Mouse (Mus musculus) T-helper 2 cell (primary cell): ENCODE data around the gene Limd2.
"Not testable (repeated sequence)": the region's sequence is repeated elsewhere in the genome, so short reads cannot be mapped to it uniquely, and the experiment has no call there.

ENCODE experiments used
- in situ Hi-C: fragments of 300-600 bp; cut with MboI, MseI; formaldehyde crosslinking; loops from one replicate; pipeline ENCODE4 v1.15.1; 2025; ENCODE audit warnings: high pct_unique_total_duplicates

Gene Limd2

GRCm38 (mm10) chr11:106160841-106161721 lies at the start of gene Limd2, which contains the start of gene Gm10840:
Limd2 (minus strand) TSS chr11:106160860.
Gm10840 (plus strand) TSS chr11:106160850.
- in situ Hi-C loops = no loop called here

GRCm38 (mm10) chr11:106202123-106202465 lies 41.4 kb upstream of the Limd2 start, which contains the start of gene Strada:
Strada (minus strand) TSS chr11:106202168.
- in situ Hi-C loops = no loop called here

DNA sequence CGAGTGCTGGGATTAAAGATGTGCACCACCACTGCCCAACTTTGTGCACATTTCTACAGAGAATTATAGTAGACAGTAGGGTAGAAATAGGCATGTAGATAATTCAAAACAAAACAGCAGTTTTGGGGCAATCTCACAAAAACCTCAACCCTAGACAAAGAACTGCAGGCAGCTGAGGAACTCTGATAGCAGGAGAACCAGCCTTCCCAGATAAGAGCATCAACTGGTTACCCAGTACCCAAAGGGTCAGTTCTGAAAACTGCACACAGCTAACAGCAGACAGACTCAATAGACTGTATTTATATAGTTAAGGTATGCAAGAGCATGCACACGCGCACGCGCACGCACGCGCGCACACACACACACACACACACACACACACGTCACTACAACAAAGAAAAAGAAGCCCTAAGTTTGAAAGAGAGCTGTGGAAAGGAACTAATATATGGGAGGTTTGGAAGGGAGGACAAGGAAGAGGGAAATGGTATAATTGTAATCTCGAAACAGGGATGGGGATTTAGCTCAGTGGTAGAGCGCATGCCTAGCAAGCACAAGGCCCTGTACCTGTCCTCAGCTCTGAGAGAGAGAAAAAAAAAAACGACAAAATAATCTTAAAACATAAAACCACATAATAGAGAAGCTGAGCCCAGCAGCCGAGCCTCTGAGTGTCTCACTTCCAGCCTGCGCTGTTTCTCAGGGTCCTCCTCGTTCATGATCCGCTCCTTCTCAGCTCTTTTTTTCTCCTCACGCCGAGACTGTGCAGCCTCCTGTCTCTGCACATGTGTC lies 40.9 kb upstream of the Limd2 start:
- in situ Hi-C loops = no loop called here

DNA sequence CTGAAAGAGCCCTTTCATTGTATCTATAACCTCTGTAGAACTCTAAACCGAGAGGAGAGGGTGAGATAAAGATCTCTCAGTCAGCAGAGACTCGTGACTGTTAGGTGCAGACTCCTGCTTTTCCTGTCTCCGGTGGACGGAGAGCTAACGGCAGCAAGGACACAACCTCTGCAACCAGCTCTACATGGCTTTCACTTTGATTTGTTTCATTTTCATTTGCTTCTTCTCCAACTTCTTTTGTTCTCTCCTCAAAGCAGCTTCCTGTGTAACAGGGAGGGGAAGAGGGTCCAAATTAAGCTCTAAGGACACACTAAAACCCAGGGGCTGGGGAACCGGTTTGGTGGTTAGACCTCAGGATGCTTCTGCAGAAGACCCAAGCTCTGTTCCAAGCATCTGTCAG lies 40.1 kb upstream of the Limd2 start:
- in situ Hi-C loops = no loop called here

- in situ Hi-C loops = not testable (repeated sequence)
Measured at GRCm38 (mm10) chr11:106199997-106200396, 39.3 kb upstream of the Limd2 start.

DNA sequence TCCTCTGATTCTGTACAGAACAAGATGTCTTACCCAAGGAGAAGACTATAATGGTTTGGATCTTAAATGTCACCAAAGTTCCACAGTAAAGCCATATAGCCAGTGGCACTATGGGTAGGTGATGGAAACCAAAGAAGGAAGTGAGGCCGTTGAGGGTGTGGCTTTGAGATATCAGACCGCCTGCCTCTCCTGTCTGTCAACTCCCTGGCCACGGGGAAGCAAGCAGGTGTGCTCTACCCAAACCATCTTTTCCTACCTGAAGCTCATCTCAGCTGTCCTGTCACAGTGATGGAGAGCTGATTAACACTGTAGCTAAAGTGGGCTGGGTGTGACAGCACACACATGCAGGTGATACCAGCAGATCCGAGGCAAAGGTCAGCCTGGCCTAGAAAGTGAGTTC lies 37.6 kb upstream of the Limd2 start:
- in situ Hi-C loops = no loop called here

GRCm38 (mm10) chr11:106195341-106195740 lies 34.7 kb upstream of the Limd2 start:
- in situ Hi-C loops = no loop called here

- in situ Hi-C loops = no loop called here
Measured at GRCm38 (mm10) chr11:106194891-106195290, 34.2 kb upstream of the Limd2 start.

DNA sequence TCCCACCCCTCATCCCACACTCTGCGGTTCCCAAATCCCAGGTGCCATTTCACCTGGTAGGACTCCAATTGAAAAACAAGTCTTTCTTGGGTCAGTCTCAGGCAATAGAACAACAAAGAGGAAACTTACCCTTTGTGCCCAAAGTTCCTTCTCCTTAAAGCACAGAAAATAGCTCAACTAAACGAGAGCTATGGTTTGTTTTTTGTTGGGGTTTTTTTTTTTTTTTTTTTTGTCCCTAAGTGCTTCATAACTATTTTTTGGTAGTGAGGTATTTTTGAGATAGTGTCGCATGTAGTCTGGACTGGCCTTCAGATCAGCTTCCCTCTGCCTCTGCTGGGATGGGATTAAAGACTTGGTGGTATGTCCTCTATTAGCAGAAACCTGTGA lies 33.5 kb upstream of the Limd2 start:
- in situ Hi-C loops = no loop called here

- in situ Hi-C loops = no loop called here
Measured at GRCm38 (mm10) chr11:106193371-106194154, 32.9 kb upstream of the Limd2 start.

DNA sequence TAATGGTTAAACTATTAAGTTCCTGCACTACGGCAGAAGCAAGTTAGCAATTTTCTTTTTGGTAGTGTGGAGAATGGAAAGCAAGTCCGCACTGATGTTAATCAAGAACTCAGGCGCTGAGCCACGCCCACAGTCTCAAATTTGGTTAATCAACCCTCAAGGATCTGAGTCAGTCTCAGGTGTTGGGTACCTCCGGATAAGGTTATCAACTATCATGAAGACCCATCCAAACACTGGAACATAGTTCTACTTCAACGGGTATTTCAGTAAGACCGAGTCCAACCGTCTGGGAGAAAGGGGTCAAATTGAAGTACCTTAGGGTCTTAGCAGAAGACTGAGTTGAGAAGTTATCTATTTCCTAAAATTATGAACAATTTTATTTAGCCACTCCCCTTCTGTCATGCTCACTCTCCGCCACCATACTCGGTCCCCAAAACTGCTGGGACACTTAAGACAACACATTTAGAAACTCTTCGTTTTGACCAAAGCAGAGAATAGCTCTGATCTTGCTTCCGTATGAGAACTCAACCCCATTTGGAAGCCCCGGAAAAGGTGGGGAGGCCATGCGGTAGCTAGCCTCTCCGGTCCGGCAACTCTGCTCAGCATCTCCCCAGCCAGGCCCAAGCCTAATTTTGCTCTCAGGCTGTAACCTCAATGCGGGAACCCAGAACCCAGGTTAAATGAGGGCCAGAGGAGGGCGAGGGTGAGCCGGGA lies 32.2 kb upstream of the Limd2 start:
- in situ Hi-C loops = no loop called here

GRCm38 (mm10) chr11:106192241-106192640 lies 31.6 kb upstream of the Limd2 start:
- in situ Hi-C loops = no loop called here

DNA sequence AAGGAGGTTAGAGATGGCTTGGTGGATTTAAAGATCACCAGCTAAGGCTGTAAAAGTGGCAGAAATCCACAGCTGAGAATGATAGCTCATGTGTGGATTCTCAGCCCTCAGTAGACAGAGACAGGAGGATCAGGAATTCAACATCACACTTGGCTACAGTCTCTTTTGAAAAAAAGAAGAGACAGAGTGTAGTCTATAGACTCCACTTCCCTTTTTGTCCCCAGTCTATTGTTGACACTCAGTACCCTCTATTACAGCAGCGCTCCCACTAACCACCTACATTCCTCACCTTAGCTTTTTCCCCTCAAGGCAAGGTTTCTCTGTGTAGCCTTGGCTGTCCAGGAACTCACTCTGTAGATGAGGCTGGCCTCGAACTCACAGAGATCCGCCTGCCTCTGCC lies 31.1 kb upstream of the Limd2 start:
- in situ Hi-C loops = no loop called here

DNA sequence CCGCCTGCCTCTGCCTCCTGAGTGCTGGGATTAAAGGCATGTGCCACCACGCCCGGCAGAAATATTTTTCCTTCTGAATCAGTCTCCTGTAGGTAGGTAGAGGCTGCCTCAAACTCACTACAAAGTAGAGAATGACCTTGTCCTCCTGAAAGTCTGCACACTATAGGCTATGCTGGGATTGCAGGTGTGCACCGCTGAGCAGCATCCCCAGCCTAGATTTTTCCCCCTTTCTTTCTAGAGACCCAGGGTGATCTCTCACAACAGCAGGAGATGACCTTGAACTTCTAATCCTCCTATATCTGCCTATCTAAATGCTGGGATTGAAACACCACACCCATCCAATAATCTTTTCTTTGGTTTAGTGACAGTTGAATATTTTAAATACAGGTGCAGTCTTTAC lies 26.7 kb upstream of the Limd2 start:
- in situ Hi-C loops = no loop called here

DNA sequence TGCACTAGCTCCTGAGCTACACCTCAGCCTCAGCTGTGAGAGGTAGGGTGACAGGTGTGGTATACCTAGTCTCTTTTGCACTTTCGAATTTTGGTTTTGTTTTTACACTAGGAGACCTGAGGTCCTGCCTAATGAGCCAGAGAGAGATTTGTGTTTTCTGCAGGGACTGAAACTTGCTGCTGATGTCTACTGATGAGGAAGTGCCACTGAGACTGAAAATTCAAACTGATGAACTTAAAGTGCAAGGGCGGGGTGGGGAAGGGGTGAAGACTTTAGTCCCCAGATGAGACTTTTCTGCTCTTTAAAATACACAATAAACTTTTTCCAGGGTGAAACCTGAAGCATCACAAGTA lies 19.8 kb upstream of the Limd2 start:
- in situ Hi-C loops = no loop called here

DNA sequence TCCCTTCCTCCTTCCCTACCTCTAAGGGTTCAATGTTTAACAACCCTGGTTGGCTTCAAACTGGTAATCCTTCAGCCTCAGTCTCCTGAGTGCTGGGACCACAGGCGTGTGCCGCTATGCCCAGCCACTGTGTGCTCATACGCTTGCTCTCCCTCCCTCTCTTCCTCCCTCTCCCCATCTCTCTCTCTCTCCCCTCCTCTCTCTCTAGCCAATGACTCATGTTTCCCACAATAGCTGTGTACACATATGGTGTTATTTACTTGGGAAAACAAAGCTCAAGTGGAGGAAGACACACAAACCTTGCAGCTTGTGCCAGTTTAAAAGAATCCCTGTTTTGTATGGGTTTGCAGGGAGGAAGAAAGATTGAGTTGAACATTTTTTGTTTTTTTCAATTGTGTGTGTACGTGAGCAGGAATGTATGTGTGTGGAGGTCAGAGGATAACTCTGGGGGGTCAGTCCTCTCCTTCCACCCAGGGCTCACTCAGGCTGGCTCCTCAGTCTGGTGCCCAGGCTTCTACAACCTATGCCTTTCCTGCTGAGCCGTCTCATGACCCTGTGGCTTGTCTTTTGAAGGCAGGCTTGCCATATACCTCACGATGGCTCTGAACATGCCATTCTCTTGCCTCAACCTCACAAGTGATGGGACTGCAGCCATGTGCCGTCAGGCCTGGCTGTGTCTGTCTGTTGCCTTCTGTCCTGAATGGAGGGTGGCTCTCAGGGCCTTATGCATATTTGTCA lies 19.2 kb upstream of the Limd2 start:
- in situ Hi-C loops = no loop called here

DNA sequence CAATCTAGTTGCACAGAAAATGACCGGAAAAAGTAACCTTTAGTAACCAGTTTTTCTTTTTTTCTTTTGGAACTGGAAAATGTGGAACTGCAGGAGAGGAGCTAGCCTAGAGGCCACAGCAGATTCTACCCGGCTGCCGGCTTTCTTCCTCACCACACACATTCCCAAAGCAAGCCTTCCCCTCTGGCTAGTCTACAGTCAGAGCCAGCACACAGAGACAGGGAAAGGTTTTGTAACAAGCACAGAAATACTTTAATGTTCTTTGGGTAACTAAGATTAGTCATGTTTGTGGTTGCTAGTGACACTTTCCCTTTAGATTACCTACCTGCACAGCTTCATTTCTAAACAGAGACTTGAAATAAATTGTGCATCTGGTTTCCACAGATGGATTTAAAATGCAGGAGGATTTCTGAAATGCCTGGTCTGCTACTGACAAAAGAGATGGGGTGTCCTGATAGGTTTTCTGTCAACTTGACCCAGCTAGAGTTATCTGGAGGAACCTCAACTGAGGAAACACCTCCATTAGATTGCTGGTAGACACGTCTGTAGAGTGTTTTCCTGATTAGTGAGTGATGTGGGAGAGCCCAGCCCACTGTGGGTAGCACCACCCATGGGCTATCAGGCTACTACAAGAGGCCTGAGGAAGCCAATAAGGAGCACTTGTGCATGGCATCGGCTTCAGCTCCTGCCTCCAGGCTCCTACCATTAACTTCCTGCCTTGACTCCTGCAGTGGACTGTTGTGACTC lies 17.5 kb upstream of the Limd2 start:
- in situ Hi-C loops = no loop called here

GRCm38 (mm10) chr11:106176372-106176771 lies 15.7 kb upstream of the Limd2 start:
- in situ Hi-C loops = no loop called here

DNA sequence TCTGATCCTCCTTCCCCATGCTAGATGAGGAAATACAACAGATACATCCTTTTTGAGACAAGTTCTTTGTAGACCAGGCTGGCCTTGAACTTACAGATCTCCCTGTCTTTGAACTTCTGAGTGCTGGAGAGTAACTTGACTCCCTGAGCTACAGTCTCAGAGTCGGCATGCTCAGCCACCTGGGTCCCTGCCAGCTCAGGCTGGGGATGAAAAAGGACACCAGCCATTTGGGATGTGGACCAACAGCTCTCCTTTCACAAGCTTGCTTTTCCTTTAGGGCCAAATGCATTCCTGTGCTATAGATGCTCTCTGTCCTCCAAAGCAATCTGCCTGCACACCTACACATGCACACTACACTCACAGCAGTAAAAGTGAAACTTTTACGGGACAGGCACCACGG lies 14.4 kb upstream of the Limd2 start:
- in situ Hi-C loops = no loop called here

- in situ Hi-C loops = no loop called here
Measured at GRCm38 (mm10) chr11:106174372-106174771, 13.7 kb upstream of the Limd2 start.
